Mouse (Mus musculus) cerebellum, adult 9-11 months (tissue): Measurements from ENCODE around the gene Igf2bp3.

Source experiments
- DNase-seq: peaks from one replicate; pipeline ENCODE4 v3.0.0; 2022

The Igf2bp3 gene

DNA sequence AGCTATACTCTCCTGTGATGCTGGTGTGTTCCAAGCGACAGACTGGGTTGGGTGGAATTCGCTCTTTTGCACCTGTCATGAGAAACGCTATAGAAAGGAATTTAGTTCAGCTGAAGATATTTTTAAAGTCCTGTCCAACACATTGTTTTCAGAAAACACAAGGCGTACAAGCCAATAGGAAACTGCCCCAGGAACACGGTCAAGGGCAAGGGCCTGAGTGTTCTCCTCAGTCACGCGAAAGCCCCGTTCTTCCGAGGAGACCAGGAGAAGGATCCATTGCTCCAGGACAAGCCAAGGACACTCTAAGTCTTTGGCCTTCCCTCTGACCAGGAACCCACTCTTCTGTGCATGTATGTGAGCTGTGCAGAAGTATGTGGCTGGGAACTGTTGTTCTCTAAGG is 158.7 kb downstream of the Igf2bp3 start:
- no peak for DNase-seq

DNA sequence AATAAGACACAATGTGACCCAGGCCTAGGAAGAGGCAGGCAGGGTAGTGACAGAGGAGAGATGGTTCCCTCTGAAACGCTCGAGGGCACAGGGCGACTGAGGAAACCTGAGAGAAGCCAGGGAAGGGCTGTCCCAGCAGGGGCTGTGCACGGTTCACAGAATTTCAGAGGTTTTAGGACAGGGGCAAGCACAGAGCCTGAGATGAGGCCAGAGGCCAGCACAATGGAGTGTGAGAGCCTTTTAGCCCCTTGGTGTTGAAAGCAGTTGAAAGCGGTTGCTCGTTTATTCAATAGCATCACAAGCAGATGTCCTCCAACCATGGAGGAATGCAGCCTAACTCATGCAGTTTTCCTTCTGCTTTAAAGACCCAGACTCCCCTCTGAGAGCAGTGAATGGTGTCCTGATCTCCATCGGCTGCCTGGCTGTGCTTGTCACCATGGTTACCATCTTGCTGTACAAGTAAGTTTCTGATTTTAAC is 159.5 kb downstream of the Igf2bp3 start:
- no peak for DNase-seq

DNA sequence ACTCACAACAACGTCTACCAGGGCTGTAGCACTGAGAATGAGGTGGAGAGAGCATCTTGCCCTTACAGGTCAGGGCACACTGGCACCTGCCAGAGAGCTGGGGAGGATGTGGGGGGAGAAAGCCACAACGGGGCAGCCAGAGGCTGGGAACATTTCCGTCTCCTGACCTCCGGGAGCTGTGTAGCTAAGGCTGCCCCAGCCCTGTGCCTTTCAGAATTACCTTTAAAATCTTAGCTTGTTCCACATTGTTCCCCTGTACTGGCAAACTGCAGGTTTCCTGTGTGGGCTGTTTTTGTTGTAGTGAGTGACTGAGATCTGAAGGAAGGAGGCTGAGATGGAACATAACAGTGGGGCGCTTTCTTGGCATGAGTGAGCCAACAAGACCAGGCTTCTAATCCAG is 162.6 kb downstream of the Igf2bp3 start:
- DNase-seq = no peak

DNA sequence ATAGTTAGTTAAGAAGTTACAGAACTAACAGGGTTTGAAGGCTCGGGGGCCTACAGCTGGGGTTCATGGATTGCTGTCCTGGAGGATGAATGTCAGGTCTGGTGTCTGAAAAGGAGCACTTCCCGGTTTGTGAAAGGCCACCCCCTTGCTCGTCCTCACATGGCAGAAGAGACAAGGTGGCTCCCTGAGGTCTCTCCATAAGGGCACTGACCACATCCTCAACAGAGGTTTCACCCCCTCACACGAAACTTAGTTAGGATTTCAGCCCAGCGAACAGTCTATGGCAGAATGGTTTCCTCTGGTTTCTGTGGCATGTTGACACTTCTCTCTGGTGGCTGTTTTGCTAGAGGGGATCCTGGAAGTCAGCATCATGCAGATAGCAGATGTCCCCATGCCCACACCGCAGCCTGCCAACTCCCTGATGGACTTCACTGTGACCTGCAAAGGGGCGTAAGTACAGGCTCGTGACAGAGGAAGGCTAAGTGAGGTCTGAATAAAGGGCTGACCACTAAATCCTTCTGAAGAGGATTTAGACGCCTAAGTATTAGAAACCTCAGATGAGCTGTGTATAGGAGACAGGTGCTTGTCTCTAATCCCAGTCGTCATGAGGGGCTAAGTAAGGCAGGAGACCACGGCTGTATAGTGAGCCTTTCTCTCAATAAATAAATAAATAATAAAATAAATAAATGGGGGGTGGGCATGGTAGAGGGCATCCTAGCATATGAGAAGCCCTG is 163.9 kb downstream of the Igf2bp3 start:
- no peak for DNase-seq

DNA sequence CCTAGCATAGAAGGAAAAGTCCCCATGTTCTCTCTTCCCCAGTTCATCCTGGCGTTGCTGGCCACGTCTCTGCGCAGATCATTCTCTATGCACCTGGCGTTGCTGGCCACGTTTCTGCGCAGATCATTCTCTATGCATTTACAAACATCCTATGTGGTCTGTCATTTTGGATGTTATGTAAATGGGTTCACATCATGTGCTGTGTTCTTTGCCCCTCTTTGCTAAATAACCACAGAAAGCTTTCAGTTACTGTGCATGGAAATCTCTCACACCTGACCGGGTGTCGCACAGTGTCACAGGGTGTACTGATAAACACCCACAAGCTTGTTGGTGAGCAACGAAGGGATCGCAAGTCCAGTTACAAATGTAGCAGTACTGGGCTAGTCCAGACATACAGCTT is 166.4 kb downstream of the Igf2bp3 start:
- DNase-seq = no peak

DNA sequence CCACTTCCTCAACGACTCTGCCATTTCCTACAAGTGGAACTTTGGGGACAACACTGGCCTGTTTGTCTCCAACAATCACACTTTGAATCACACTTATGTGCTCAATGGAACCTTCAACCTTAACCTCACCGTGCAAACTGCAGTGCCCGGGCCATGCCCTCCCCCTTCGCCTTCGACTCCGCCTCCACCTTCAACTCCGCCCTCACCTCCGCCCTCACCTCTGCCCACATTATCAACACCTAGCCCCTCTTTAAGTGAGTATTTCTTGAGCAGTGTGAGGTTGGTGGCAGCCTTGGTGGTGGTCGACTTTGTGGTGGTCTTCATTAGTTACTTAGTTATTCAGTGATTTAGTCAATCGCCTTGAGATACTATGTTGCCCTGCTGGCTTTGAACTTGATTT is 166.9 kb downstream of the Igf2bp3 start:
- DNase-seq = no peak

DNA sequence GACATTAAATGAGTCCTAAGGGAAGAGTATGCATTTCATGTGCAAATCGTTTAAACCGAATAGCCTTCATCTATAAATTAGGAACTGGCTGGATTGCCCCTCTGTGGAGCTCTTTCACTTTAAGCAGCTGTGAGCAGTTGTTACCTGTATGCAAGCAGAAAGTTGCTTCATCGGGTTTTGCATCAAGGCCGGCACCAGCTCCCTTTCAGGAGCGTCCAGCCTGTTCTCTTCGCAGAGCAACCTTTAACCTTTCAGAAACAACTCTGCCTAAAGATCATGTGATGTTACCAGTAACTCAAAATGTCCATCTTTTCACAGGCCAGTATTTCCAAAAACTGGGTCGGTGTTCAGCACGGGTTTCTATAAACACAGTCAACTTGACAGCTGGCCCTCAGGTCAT is 167.8 kb downstream of the Igf2bp3 start:
- DNase-seq = no peak

DNA sequence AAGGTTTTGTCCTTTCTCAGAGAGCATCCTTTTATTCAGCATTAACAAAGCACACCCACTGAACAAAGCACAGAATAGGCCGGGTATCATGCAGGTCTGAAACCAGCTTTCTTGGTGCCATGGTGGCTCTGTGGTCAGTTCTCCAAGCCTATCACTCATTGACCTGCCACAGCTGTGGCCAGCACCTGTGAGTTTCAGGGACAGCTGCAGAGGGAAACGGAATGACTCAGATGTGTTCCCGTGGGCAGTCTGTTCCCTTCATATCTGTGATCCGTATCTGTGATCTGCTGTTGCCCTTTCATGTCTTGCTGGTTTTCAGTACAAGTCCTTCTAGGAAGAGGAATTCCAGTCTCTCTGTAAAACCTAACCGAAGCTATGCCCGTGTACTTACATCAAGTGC is 168.3 kb downstream of the Igf2bp3 start:
- DNase-seq = no peak

DNA sequence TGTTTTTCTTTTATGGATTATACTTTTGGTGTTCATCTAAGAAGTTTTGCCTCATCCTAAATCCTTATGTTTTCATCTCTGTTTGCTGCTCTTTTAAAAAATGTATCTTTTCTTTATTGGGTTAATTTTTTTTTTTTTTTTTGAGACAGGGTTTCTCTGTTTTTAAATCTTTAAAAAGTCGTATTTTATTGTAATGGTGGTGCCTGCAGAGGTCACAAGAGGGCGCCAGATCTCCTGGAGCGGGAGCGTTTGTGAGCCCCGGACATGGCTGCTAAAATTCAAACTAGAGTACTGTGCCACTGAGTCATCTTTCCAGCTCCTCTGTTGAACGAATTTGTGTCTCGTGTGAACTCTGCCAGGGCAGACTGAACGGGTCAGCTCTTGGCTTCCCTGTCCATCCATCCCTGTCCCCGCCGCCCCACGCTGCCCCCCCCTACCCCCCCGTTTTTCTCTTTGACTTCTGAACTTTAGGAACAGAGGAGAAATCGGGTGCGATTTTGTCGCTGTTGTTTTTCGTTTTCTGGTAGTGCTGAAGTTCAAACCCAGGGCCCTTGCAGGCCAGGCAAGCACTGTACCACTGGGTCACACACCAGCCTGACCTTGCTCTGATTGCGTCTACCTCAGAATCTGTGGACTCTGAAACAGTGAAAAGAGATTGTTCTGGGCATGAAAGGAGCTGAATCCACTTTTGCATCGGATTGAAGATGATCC is 175.1 kb downstream of the Igf2bp3 start:
- DNase-seq = peak; percentile 10

DNA sequence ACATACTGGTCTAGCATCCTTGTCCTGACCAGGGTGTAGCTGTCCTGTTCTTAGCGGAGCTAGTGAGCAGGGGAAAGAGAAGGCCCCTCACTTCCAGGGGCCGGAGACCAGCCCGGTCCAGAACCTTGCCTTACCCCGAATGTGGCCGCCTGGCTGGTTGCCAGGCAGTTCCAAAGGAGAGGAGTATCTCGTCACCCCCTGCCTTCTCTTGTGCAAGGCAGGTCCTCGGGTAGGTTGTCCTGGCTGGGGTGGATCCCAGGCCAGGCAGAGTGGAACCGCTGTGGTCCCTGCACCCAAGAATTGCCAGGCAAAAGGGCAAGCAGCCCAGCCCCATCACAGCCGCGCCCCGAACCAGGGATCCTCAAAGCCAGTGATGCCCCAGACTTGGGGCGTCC is 177.5 kb downstream of the Igf2bp3 start:
- DNase-seq = no peak

DNA sequence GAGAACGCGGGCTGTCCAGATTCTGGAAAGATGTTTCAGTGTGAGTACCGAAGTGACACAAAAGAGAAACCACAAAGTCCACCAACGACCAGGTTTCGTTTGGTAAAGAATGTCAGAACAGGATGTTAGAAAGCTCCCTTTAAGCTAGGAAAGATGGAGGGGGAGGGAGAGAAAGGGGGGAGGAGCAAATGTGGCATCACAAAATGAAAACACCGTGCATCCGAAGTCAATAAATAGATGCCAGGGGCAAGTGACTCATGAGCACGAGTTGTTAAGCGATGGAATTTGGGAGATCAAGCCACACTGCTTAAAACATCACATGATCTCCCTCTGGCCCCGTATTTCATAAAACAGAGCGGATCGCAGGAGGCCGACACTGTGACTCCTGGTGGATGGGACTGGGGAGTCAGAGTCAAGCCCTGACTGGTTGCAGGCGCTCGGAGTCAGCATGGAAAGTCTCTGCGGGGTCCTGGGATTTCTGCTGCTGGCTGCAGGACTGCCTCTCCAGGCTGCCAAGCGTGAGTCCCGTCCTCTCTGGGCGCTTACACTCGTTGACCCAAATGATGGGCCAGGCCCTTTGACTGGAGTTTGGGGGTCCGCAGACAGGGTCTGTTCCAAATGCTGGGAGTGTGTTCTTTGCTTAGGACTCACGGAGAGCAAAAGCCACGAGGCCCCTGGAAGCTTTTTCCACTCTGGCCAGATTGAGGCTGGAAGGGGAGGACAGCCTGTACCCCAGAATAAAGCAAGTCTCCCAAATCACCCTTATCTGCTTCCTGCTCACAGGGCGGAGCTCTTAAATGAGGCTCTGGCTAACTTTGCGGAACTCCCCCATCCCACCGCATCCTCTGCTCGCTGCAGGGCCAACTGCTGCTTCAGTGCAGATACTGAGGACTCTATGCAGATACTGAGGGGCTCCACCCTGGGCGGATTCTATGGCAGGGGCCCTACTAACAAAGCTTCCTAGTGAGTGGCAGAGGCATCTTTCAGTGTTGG is 178.2 kb downstream of the Igf2bp3 start, which contains the start of gene Gpnmb:
Gpnmb (plus strand) TSS at position 272 of the 993 bp plus-strand sequence.
- DNase-seq = no peak
